Mouse (Mus musculus) retina, embryonic 14.5 days (tissue): ENCODE results near the gene H1f0.
A peak's percentile ranks its signal among the peaks of the same experiment; 100 is the strongest.
"Not testable (repeated sequence)": the region's sequence is repeated elsewhere in the genome, so short reads cannot be mapped to it uniquely, and the experiment has no call there.

Experiments
- DNase-seq: peaks from one replicate; pipeline ENCODE4 v3.0.0-alpha.2; 2015; ENCODE audit warnings: low spot score

H1f0 gene

GRCm38 (mm10) chr15:79005581-79005980 lies 22.7 kb upstream of the H1f0 start:
- no peak for DNase-seq

DNA sequence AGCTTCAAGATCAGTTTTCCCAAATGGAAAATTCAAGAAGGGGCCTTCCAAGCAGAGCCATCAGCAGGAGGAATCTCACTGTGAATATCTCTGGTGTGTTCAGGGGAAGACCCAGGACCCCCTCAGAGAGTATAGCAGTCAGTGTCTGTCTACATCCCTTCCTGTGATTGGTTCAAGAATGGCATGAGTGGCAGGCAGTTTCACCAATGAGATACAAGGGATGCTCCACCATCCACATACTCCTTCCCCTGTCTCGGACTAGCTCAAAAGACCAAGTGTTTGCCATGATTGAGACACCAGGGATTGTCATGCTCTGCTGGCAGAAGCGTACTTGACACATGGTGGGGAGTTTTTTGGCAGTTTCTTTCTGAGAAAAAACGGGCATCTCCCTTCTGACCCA lies 21.6 kb upstream of the H1f0 start:
- DNase-seq, result peak; percentile 46

- DNase-seq, result no peak
These were observed 21.2 kb upstream of the H1f0 start for GRCm38 (mm10) chr15:79007059-79007458.

GRCm38 (mm10) chr15:79007836-79008235 lies 20.4 kb upstream of the H1f0 start:
- not testable (repeated sequence) for DNase-seq

DNA sequence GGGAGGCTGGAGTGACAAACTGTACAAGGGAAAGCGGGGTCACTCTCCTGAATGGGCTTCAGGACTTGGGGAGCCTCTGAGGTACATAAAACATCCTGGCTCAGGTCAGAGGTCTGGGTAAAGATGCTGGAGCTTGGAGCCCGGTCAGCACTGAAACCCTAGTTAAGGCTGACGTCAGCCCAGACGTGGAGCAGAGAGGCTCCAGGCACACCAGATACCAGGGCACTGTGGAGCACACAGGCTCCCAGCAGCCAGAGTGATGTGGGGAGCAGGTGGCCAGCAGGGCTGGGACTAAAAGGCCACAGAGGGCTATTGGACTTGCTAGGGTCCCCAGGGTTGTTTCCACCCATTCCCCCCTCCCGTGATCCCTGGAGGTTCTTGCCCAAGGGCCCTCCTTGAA lies 18.5 kb upstream of the H1f0 start:
- no peak for DNase-seq

GRCm38 (mm10) chr15:79011550-79011949 lies 16.7 kb upstream of the H1f0 start:
- DNase-seq, result peak; percentile 35

GRCm38 (mm10) chr15:79013382-79013781 lies 14.9 kb upstream of the H1f0 start:
- DNase-seq, result peak; percentile 29

DNA sequence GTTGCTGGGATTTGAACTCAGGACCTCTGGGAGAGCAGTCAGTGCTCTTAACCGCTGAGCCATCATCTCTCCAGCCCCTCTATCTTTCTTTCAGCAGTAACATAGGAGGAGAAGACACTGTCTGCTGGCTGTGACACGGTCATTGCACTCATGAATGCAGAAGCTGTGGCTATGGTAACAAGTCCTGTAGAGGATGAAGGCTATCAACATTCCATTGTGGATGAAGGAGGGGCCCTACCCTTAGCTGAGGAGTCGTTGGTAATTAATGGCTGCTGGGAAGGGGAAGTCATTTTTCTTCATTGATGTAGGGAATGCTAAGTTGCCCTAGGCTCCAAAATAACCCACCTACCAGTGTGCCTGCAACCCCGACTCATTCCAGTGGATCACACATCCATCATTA lies 10.1 kb upstream of the H1f0 start:
- peak; percentile 57 for DNase-seq

DNA sequence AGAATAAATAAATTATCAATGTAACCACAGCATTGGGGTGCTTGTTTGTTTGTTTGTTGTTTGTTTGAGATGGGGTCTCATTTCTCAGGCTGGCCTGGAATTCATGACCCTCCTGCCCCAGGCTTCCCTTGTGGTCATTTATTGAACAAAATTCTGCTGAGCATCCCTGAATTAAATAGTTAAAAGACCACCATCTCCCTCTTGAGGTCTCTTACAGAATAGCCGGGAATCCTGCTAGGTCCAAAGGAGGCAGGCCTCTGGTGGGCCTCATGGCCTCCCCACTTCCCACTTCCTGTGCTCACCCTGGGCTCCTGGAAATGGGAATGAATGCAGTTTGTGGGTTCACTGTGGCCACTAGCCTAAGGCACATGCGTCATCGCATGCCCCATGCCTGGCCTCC lies 9.4 kb upstream of the H1f0 start:
- peak; percentile 75 for DNase-seq

DNA sequence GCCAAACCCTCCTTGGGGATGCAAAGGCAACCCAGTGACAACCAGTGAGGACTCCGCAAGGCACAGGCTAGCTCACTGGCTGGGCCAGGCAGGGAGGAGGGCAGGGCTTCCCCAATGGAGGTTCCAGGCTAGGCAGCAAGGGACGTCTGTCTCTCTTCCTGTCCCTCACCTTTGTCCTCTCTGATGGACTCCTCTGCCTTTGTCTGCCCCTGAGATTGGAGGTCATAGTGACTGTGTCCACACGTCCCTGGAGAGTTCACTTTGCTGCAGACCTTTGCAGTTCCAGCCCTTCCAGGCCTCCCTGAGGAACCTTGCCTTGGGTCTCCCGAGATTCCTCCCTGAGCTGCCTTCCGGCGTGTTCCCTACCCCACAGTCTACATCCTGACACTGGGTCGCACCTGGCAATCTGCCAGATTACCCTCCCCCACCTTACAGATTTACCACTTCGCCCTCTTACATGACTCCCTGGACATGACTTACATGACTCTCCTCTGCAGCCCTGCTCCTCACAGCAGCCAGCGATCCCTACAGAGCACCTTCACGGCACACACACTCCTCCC lies 5.5 kb upstream of the H1f0 start:
- no peak for DNase-seq

- DNase-seq, result no peak
These were observed 4.9 kb upstream of the H1f0 start for GRCm38 (mm10) chr15:79023366-79023765.

- DNase-seq, result peak; percentile 37
These were observed 2.5 kb upstream of the H1f0 start for GRCm38 (mm10) chr15:79025687-79026308.

GRCm38 (mm10) chr15:79026511-79027290 lies 1.5 kb upstream of the H1f0 start:
- DNase-seq, result no peak

DNA sequence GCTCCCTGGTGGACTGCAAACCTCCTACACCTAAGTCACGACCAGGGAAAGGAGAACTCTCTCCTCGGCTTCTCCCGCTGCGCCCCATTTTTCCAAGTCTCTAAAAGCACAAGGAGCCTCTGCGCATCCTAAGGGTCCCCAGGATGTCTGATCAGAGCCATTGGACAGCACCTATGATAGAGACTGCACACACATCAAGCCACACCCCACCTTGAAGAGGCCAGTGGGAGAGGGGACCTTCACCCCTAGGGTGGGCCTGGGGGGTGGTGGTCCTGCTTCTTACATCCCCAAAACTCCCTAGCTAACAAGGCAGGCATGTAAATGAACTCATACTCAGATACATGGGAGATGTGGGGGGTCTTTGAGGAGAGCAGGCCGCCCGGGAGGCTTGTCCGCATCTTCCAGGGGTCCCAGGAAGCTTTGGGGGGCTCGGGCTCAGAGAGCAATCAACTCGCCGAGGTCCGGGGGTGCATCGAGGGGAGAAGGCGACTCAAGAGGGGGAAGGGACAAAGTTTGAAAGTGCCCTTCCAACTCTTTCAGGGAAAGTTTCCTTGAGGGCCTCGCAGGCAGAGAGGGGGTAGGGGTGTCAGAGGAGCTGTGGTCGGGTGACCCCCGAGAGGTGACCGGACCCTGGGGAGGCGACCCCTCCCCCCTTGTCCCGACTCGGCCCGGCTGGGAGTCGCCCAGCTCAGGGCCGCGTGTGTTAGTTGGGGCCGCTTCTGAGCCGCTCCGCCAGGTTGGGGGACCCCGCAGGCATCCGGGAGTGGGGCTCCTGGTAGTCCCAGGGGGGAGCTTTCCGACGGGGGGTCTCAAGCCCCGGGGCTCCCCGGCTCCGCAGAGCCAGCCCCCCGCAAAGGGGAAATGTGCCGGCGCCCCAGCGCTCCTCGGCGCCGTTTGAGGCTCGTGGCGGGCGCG lies 702 bp upstream of the H1f0 start:
- peak; percentile 30 for DNase-seq

DNA sequence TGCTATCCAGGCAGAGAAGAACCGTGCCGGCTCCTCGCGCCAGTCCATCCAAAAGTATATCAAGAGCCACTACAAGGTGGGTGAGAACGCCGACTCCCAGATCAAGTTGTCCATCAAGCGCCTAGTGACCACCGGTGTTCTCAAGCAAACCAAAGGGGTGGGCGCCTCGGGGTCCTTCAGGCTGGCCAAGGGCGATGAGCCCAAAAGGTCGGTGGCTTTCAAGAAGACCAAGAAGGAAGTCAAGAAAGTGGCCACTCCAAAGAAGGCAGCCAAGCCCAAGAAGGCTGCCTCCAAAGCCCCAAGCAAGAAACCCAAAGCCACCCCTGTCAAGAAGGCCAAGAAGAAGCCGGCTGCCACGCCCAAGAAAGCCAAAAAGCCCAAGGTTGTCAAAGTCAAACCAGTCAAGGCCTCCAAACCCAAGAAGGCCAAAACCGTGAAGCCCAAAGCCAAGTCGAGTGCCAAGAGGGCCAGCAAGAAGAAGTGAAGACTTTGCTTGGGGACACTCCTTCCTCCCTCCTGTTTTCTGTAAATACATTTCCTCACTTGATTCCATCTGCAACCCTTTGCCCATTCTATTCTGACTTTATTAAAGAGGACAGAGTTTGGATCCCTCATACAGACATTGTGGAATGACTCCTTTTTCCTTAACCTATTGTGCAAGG lies 704 bp downstream of the H1f0 start:
- DNase-seq, result no peak

- DNase-seq, result peak; percentile 53
These were observed 1.4 kb downstream of the H1f0 start for GRCm38 (mm10) chr15:79029519-79030241.

- peak; percentile 94 for DNase-seq
These were observed 2.5 kb downstream of the H1f0 start for GRCm38 (mm10) chr15:79030551-79031435.

DNA sequence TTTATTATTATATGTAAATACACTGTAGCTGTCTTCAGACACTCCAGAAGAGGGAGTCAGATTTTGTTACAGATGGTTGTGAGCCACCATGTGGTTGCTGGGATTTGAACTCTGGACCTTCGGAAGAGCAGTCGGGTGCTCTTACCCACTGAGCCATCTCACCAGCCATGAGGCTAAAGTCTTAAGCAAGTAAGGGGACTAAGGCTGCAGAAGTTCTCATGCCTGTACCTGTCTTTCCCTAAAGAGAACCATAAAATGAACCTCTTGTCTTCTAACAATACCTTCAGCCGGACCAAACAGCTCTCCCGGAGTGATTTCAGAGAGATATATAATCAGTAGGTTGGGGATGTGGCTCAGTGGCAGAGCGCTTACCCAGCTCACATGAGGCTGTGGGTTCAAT lies 3.7 kb downstream of the H1f0 start:
- not testable (repeated sequence) for DNase-seq

GRCm38 (mm10) chr15:79037913-79038328 lies 9.7 kb downstream of the H1f0 start:
- DNase-seq, result peak; percentile 91

DNA sequence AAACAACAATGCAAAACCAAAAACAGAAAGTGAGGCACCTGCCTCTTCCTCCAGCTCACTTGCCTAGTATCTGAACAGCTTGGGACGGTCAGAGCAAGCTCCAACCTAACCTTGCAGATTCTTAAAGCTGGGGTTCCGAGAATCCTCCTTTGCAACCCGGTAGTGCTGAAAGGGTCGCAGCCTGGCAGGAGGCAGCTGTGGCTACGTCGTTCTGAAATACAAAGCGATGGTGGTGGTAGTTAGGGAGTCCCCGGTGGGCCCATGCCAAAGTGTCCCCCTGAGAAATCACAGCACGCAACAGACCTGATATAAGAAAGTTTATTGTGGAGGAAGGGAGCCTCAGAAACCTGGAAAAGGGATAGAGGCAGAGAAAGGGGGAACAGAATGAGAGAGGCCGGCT lies 10.1 kb downstream of the H1f0 start:
- DNase-seq, result no peak
